Mouse (Mus musculus) mouse embryonic stem cell (cell line): ENCODE data around the gene Grin2a.
"Not testable (repeated sequence)": the region's sequence is repeated elsewhere in the genome, so short reads cannot be mapped to it uniquely, and the experiment has no call there.

Experiments used
- in situ Hi-C, 2 experiments: fragments of 300-500 bp; cut with MboI; formaldehyde crosslinking; loops; 1 replicate in 1 of 2; 3 replicates in 1 of 2; pipeline ENCODE4 v1.14.3; 2019 to 2020; ENCODE audit warnings: low sequenced_read_pairs in 2 of 2, low pct_unique_long_range_greater_than_20kb in 1 of 2, mixed read lengths in 1 of 2; ENCODE audit not compliant: unreplicated experiment in 1 of 2

Grin2a gene

GRCm38 (mm10) chr16:9711398-9711797, 284.0 kb downstream of the Grin2a start:
- in situ Hi-C loops, result no loop called here

- in situ Hi-C loops, result no loop called here
These were observed 285.4 kb downstream of the Grin2a start for GRCm38 (mm10) chr16:9709921-9710320.

DNA sequence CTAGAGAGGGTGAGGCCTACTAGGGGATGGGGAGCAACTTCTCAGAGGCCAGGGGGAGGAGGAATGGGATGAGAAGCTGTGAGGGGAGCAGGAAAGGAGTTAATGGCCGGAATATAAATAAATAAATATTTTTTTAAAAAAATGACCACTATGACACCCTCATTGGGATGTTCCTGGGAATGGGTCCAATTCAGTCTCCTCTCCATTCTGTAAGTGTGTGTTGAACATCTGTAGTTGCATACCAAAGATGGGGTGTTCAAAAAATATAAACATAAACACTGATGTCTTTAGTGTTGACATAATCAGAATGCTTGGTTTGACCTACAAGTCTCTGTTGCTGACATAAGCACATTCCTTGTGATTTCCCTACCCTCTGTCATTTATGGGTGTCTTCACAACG, 298.2 kb downstream of the Grin2a start:
- in situ Hi-C loops, result no loop called here

GRCm38 (mm10) chr16:9694081-9694480, 301.3 kb downstream of the Grin2a start:
- in situ Hi-C loops, result no loop called here

DNA sequence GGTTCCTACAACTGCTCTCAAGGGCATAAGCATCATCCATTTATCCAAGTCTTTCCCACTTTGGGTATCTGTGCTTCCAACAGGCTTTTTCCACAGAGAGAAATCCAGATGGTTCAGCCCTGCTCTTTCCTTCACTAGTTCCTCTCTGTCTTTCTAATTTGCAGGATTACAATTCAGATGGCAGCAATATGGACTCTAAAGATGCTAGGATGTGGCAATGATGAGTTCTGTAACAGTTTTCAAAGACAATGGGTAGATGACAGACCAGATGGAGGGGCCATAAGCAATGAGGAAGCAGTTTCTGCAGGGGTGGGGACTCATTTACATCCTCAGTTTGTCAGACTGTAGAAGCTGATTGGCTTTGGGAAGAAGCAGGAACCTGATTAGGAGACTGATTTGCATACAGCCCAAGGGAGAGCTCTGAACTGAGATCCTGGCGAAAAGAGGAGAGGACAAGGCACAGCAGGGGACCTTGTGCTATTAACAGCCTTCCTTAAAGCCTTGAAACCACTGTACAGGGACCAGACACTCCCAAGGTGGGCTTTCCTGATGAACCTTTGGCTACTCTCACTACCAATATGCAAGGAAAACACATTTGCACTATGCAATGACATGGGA, 306.7 kb downstream of the Grin2a start:
- in situ Hi-C loops, result no loop called here

DNA sequence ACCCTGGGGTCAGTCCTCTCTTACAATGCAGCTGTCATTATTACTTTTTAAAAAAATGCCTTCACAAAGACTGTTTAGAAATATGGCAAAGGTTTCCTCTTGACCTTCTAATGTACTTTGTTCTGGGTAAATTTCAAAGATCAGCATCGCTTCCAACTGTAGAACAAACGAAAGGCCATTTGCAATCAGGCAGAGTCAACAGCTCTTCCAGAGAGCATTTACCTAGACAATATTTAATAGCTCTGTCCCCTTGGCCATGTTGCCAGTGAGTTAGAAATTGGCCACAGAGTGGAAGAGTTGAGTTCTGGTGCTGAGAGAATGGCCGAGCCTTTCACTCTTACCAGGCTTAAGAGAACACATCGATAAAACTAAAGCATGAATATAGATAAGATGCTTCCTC, 314.8 kb downstream of the Grin2a start:
- in situ Hi-C loops, result no loop called here

DNA sequence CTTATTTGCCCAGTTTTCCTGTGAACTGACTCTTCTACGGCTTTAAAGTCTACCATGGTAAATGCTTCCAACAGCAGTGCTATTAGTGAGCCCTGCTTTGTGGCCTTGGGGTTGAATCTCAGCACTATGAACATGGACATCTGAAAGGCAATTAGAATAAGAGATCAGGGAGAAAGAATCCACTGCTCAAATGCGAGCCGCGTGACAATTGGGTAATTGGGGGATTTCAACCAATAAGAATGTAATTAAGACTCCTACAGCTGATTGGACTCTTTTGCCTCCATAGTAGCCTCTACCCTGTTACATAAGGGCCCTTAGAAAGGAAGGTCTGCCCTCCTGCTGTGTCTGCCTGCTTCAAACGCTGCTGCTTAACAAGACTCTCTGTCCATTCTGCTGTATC, 315.4 kb downstream of the Grin2a start:
- in situ Hi-C loops, result no loop called here

DNA sequence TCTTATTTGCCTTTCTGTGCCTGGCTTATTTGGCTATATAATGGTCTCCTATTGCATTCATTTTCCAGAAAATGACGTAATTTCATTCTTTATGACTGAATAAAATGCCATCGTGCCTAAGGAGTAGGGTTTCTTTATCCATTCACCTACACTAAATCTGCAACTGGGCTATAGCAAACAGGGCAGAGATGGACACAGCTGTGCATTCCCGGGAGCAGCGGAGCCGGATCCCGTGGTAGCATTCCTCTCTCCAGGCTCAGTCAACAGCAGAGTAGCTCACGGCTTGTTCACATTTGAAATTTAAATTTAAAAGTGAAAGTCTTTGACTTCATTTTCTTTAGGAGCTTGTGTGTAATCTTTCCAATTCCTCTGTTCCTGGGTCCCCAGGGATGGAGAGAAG, 316.6 kb downstream of the Grin2a start:
- in situ Hi-C loops, result no loop called here

DNA sequence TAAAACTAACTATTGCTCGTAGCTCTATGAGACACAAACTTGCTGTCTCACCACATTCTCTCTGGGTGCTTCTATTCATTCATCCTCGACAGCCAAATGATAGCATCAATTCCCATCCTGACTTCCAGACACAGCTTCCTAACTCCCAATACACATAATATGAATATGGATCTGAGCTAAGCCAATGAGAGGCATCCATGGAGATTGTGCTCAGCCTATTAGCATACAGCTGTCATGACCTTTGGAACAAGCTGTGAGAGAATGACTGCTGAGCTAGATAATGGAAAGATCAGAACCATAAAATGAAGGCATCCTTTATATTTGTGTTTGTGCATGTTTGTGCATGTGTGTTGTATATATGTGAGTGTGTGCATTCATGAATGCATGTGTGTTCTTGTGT, 323.0 kb downstream of the Grin2a start:
- in situ Hi-C loops, result no loop called here

- in situ Hi-C loops, result no loop called here
These were observed 324.1 kb downstream of the Grin2a start for GRCm38 (mm10) chr16:9671222-9671621.

- in situ Hi-C loops, result no loop called here
These were observed 324.6 kb downstream of the Grin2a start for GRCm38 (mm10) chr16:9670750-9671161.

DNA sequence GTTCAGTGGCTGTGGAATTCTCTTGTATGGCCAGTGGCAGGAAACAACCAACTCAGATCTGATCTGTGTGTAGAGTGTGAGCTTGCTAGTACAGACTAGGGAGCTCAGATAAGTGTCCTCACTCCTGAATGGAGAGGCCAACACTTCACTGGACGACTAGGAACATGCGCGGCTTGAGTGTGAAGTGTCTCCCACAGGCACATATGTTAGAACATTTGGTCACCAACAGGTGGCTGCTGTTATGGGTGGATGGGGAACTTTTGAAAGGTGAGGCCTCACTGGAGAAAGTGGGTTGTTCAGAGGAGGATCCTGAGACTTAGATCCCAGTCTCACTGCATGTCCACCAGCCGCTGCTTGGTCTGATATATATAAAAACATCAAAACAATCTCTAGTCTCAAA, 329.5 kb downstream of the Grin2a start:
- in situ Hi-C loops, result no loop called here

GRCm38 (mm10) chr16:9664060-9664459, 331.3 kb downstream of the Grin2a start:
- in situ Hi-C loops, result no loop called here

GRCm38 (mm10) chr16:9663508-9663907, 331.9 kb downstream of the Grin2a start:
- in situ Hi-C loops, result no loop called here

- in situ Hi-C loops, result no loop called here
These were observed 369.5 kb downstream of the Grin2a start for GRCm38 (mm10) chr16:9625652-9626444.

- in situ Hi-C loops, result no loop called here
These were observed 371.0 kb downstream of the Grin2a start for GRCm38 (mm10) chr16:9624346-9624745.

- in situ Hi-C loops, result no loop called here
These were observed 377.2 kb downstream of the Grin2a start for GRCm38 (mm10) chr16:9618206-9618605.

- in situ Hi-C loops, result no loop called here
These were observed 378.1 kb downstream of the Grin2a start for GRCm38 (mm10) chr16:9617215-9617614.

DNA sequence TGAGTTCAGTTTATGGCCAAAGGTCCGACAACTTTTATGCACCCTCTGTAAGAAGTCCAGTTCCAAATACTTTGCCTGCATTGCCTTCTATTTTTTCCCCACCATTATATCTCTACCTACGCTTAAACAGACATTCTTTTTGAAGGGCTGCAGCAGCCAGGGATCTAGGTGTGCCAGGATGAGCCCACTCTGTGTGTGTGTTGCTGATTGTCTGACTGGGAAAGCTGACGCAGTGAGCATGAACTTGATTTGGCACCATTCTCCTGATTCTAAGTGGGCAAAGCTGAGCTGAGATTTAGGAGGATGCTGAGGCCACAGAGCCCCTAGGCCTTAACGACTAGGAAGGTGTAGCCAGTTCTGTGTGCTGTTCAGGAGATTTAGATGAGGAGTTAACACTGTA, 378.6 kb downstream of the Grin2a start:
- in situ Hi-C loops, result no loop called here

GRCm38 (mm10) chr16:9612596-9612995, 382.8 kb downstream of the Grin2a start:
- in situ Hi-C loops, result not testable (repeated sequence)
